Mouse (Mus musculus): ENCODE data around the gene Dnmt1.

The Dnmt1 gene

GRCm38 (mm10) chr9:20872991-20873390 lies 86.7 kb downstream of the Dnmt1 start:
- CTCF ChIA-PET: no interaction called here

GRCm38 (mm10) chr9:20870211-20871173 lies 89.2 kb downstream of the Dnmt1 start:
- CTCF ChIA-PET: interaction anchor here (0.6 to 2.2 kb wide), 14 partner anchors 9 to 495 kb away, joined by 3 to 7 read pairs (median 3); partner anchors contain the start of gene Eif3g (in 1 of the 4)

More at GRCm38 (mm10) chr9:20872991-20873390, 86.7 kb downstream of the Dnmt1 start:
- POLR2A ChIA-PET: interaction anchor here in 2 of 4 experiments (0.8 to 1.9 kb wide), 3 partner anchors 7 to 264 kb away, joined by 3 to 8 read pairs (median 4); no protein-coding TSS in a partner anchor

GRCm38 (mm10) chr9:20869246-20869645 lies 90.4 kb downstream of the Dnmt1 start:
- ChIA-PET POLR2A (interaction anchor here in 3 of 4 experiments (0.5 to 2.5 kb wide), 13 partner anchors 9 to 896 kb away, joined by 3 to 15 read pairs (median 4); partner anchors contain the start of genes Eif3g (in 2 of the 3), Gm38431 (in 1 of the 3), Pin1 (in 1 of the 3) and Raver1 (in 1 of the 3)), CTCF (interaction anchor here in 3 of 4 experiments (0.6 to 2.2 kb wide), 7 partner anchors 10 to 202 kb away, joined by 3 to 6 read pairs (median 4); no protein-coding TSS in a partner anchor)

More at GRCm38 (mm10) chr9:20870211-20871173, 89.2 kb downstream of the Dnmt1 start:
- POLR2A ChIA-PET: interaction anchor here in 3 of 4 experiments (0.5 to 2.5 kb wide), 17 partner anchors 8 to 221 kb away, joined by 3 to 15 read pairs (median 4); partner anchors contain the start of genes Eif3g (in 2 of the 3), Gm38431 (in 1 of the 3), Pin1 (in 1 of the 3) and Raver1 (in 1 of the 3)

GRCm38 (mm10) chr9:20868448-20869001 lies 91.2 kb downstream of the Dnmt1 start, which contains the start of gene A230050P20Rik:
Gene A230050P20Rik, plus strand, starts transcription at chr9:20868642.
- ChIA-PET POLR2A (interaction anchor here in 2 of 4 experiments (1.5 to 6.3 kb wide), 5 partner anchors 10 to 38 kb away, joined by 3 to 29 read pairs (median 9); partner anchors contain the start of genes Angptl6 (in 1 of the 2) and Eif3g (in 1 of the 2)), CTCF (interaction anchor here in 2 of 4 experiments (0.5 to 2.2 kb wide), 5 partner anchors 9 to 322 kb away, joined by 3 to 5 read pairs (median 4); no protein-coding TSS in a partner anchor)

GRCm38 (mm10) chr9:20866879-20867278 lies 92.8 kb downstream of the Dnmt1 start:
- POLR2A ChIA-PET: interaction anchor here in 2 of 4 experiments (0.9 to 6.3 kb wide), 5 partner anchors 8 to 106 kb away, joined by 3 to 29 read pairs (median 4); partner anchors contain the start of gene Angptl6 (in 1 of the 2)
- CTCF ChIA-PET: interaction anchor here in 2 of 4 experiments (1.0 to 1.2 kb wide), 2 partner anchors 110 to 173 kb away, joined by 3 to 4 read pairs; no protein-coding TSS in a partner anchor

- POLR2A ChIA-PET: interaction anchor here in 2 of 4 experiments (0.9 to 2.8 kb wide), 2 partner anchors 16 kb away, joined by 4 to 14 read pairs; no protein-coding TSS in a partner anchor
Observed at GRCm38 (mm10) chr9:20862225-20862624, 97.5 kb downstream of the Dnmt1 start.

GRCm38 (mm10) chr9:20861821-20862220 lies 97.9 kb downstream of the Dnmt1 start:
- POLR2A ChIA-PET: interaction anchor here in 2 of 4 experiments (0.7 to 2.8 kb wide), 3 partner anchors 9 to 16 kb away, joined by 3 to 14 read pairs (median 4); no protein-coding TSS in a partner anchor
- CTCF ChIA-PET: interaction anchor here (0.5 to 3.4 kb wide), 26 partner anchors 9 to 380 kb away, joined by 3 to 13 read pairs (median 4); no protein-coding TSS in a partner anchor

More at GRCm38 (mm10) chr9:20862225-20862624, 97.5 kb downstream of the Dnmt1 start:
- CTCF ChIA-PET: interaction anchor here (0.6 to 3.4 kb wide), 25 partner anchors 8 to 358 kb away, joined by 3 to 13 read pairs (median 3); no protein-coding TSS in a partner anchor

GRCm38 (mm10) chr9:20859926-20860325 lies 99.8 kb downstream of the Dnmt1 start:
- ChIA-PET CTCF (interaction anchor here (0.5 to 3.4 kb wide), 10 partner anchors 10 to 309 kb away, joined by 3 to 13 read pairs (median 4); no protein-coding TSS in a partner anchor), POLR2A (interaction anchor here in 2 of 4 experiments (0.5 to 2.8 kb wide), 2 partner anchors 18 to 289 kb away, joined by 3 to 14 read pairs; no protein-coding TSS in a partner anchor)

Measured in embryonic stem cell, embryonic (primary cell).